Mouse (Mus musculus): ENCODE data around the gene Fsd1l. TPM values are rescaled to one million over a fixed set of nuclear protein-coding genes. Genes with fewer than 3 reads are reported as not detected.

Fsd1l gene
- polyA plus RNA-seq, 1 experiment from 2014 or later, result 12.4 TPM

- Histone ChIP-seq H3K36me3 (ENCODE audit: control insufficient read depth, insufficient read depth, low read length) (no peaks in the 10 kb centered on the region), H3K9ac (ENCODE audit: low read depth, low read length) (no peak overlapping the region), H3K27ac (ENCODE audit: low read length) (no peak overlapping the region), H3K4me2 (ENCODE audit: low read depth, low read length) (no peak overlapping the region), H3K9me3 (ENCODE audit: control insufficient read depth, low read length) (no peaks in the 10 kb centered on the region), H3K27me3 (replicated peaks; ENCODE audit: control insufficient read depth, insufficient read depth, low read length) (no peaks in the 10 kb centered on the region), H3K4me1 (ENCODE audit: control insufficient read depth, insufficient read depth, low read length) (peaks cover 6% of the 10 kb centered on the region; the same call in 1 of the 2 replicates), H3K4me3 (ENCODE audit: low read length) (no peak overlapping the region)
- whole genome bisulfite sequencing, result 91% methylated on average over 1 of the region's 1 CpGs
- no peak for ATAC-seq
Measured at GRCm38 (mm10) chr4:53623711-53624110, 7.6 kb upstream of the Fsd1l start.

- Histone ChIP-seq H3K4me2 (ENCODE audit: low read depth, low read length) (no peak overlapping the region), H3K27me3 (replicated peaks; ENCODE audit: control insufficient read depth, insufficient read depth, low read length) (no peaks in the 10 kb centered on the region), H3K4me3 (ENCODE audit: low read length) (no peak overlapping the region), H3K9ac (ENCODE audit: low read depth, low read length) (0 out of 2 replicates have a peak overlapping the region, but pooled peaks have one; percentile 14), H3K4me1 (ENCODE audit: control insufficient read depth, insufficient read depth, low read length) (peaks cover 10% of the 10 kb centered on the region; the same call in 1 of the 2 replicates), H3K36me3 (ENCODE audit: control insufficient read depth, insufficient read depth, low read length) (no peaks in the 10 kb centered on the region), H3K27ac (ENCODE audit: low read length) (no peak overlapping the region), H3K9me3 (ENCODE audit: control insufficient read depth, low read length) (no peaks in the 10 kb centered on the region)
- 49% methylated on average over 4 of the region's 4 CpGs for WGBS
- no peak for ATAC-seq
Measured at GRCm38 (mm10) chr4:53624816-53625215, 6.5 kb upstream of the Fsd1l start.

GRCm38 (mm10) chr4:53625263-53625662 lies 6.0 kb upstream of the Fsd1l start:
- no peak overlapping the region for H3K27ac ChIP-seq (ENCODE audit: low read length)
- peaks cover 10% of the 10 kb centered on the region; the same call in 1 of the 2 replicates for H3K4me1 ChIP-seq (ENCODE audit: control insufficient read depth, insufficient read depth, low read length)
- WGBS, result 71% methylated on average over 3 of the region's 3 CpGs
- no peak overlapping the region for H3K4me2 ChIP-seq (ENCODE audit: low read depth, low read length)
- H3K9ac ChIP-seq (ENCODE audit: low read depth, low read length), result 0 out of 2 replicates have a peak overlapping the region, but pooled peaks have one; percentile 14
- no peaks in the 10 kb centered on the region for H3K9me3 ChIP-seq (ENCODE audit: control insufficient read depth, low read length)
- H3K27me3 ChIP-seq (replicated peaks; ENCODE audit: control insufficient read depth, insufficient read depth, low read length), result no peaks in the 10 kb centered on the region
- H3K4me3 ChIP-seq (ENCODE audit: low read length), result no peak overlapping the region
- no peak for ATAC-seq
- no peaks in the 10 kb centered on the region for H3K36me3 ChIP-seq (ENCODE audit: control insufficient read depth, insufficient read depth, low read length)

GRCm38 (mm10) chr4:53628924-53629323 lies 2.3 kb upstream of the Fsd1l start:
- no peaks in the 10 kb centered on the region for H3K9me3 ChIP-seq (ENCODE audit: control insufficient read depth, low read length)
- H3K27me3 ChIP-seq (replicated peaks; ENCODE audit: control insufficient read depth, insufficient read depth, low read length), result no peaks in the 10 kb centered on the region
- no peaks in the 10 kb centered on the region for H3K36me3 ChIP-seq (ENCODE audit: control insufficient read depth, insufficient read depth, low read length)
- no peak overlapping the region for H3K27ac ChIP-seq (ENCODE audit: low read length)
- no peak overlapping the region for H3K9ac ChIP-seq (ENCODE audit: low read depth, low read length)
- 49% methylated on average over 4 of the region's 4 CpGs for WGBS
- peaks cover 14% of the 10 kb centered on the region for H3K4me1 ChIP-seq (ENCODE audit: control insufficient read depth, insufficient read depth, low read length)
- ATAC-seq, result no peak
- no peak overlapping the region for H3K4me3 ChIP-seq (ENCODE audit: low read length)
- H3K4me2 ChIP-seq (ENCODE audit: low read depth, low read length), result no peak overlapping the region

GRCm38 (mm10) chr4:53630963-53631315 lies 332 bp upstream of the Fsd1l start:
- peaks cover 10% of the 10 kb centered on the region for H3K4me1 ChIP-seq (ENCODE audit: control insufficient read depth, insufficient read depth, low read length)
- H3K9me3 ChIP-seq (ENCODE audit: control insufficient read depth, low read length), result no peaks in the 10 kb centered on the region
- WGBS, result 7% methylated on average over 12 of the region's 12 CpGs
- H3K4me2 ChIP-seq (ENCODE audit: low read depth, low read length), result peak overlapping the region; percentile 75
- H3K27me3 ChIP-seq (replicated peaks; ENCODE audit: control insufficient read depth, insufficient read depth, low read length), result no peaks in the 10 kb centered on the region
- peak; percentile 40 for ATAC-seq
- H3K36me3 ChIP-seq (ENCODE audit: control insufficient read depth, insufficient read depth, low read length), result no peaks in the 10 kb centered on the region
- peak overlapping the region; percentile 76 for H3K4me3 ChIP-seq (ENCODE audit: low read length)
- no peak overlapping the region; the same call in 1 of the 2 replicates for H3K27ac ChIP-seq (ENCODE audit: low read length)
- peak overlapping the region; percentile 85 for H3K9ac ChIP-seq (ENCODE audit: low read depth, low read length)

GRCm38 (mm10) chr4:53632011-53632349 lies 709 bp downstream of the Fsd1l start:
- peak overlapping the region; percentile 75 for H3K4me2 ChIP-seq (ENCODE audit: low read depth, low read length)
- H3K4me1 ChIP-seq (ENCODE audit: control insufficient read depth, insufficient read depth, low read length), result peaks cover 10% of the 10 kb centered on the region
- H3K4me3 ChIP-seq (ENCODE audit: low read length), result peak overlapping the region; percentile 76
- H3K27me3 ChIP-seq (replicated peaks; ENCODE audit: control insufficient read depth, insufficient read depth, low read length), result no peaks in the 10 kb centered on the region
- H3K9me3 ChIP-seq (ENCODE audit: control insufficient read depth, low read length), result no peaks in the 10 kb centered on the region
- no peaks in the 10 kb centered on the region for H3K36me3 ChIP-seq (ENCODE audit: control insufficient read depth, insufficient read depth, low read length)
- no peak for ATAC-seq
- 1% methylated on average over 5 of the region's 5 CpGs for WGBS
- H3K27ac ChIP-seq (ENCODE audit: low read length), result peak overlapping the region; percentile 53; the same call in 1 of the 2 replicates
- peak overlapping the region; percentile 85 for H3K9ac ChIP-seq (ENCODE audit: low read depth, low read length)

- Histone ChIP-seq H3K4me3 (ENCODE audit: low read length) (no peak overlapping the region), H3K4me2 (ENCODE audit: low read depth, low read length) (no peak overlapping the region), H3K36me3 (ENCODE audit: control insufficient read depth, insufficient read depth, low read length) (no peaks in the 10 kb centered on the region), H3K27ac (ENCODE audit: low read length) (no peak overlapping the region), H3K27me3 (replicated peaks; ENCODE audit: control insufficient read depth, insufficient read depth, low read length) (no peaks in the 10 kb centered on the region), H3K4me1 (ENCODE audit: control insufficient read depth, insufficient read depth, low read length) (peaks cover 7% of the 10 kb centered on the region), H3K9ac (ENCODE audit: low read depth, low read length) (no peak overlapping the region), H3K9me3 (ENCODE audit: control insufficient read depth, low read length) (no peaks in the 10 kb centered on the region)
- WGBS, result 89% methylated on average over 3 of the region's 3 CpGs
- ATAC-seq, result no peak
Measured at GRCm38 (mm10) chr4:53635336-53635735, 4.1 kb downstream of the Fsd1l start.

- H3K9ac ChIP-seq (ENCODE audit: low read depth, low read length), result no peak overlapping the region
- H3K4me3 ChIP-seq (ENCODE audit: low read length), result no peak overlapping the region
- H3K9me3 ChIP-seq (ENCODE audit: control insufficient read depth, low read length), result no peaks in the 10 kb centered on the region
- H3K4me2 ChIP-seq (ENCODE audit: low read depth, low read length), result no peak overlapping the region
- WGBS, result 66% methylated on average over 7 of the region's 7 CpGs
- H3K27ac ChIP-seq (ENCODE audit: low read length), result no peak overlapping the region
- H3K27me3 ChIP-seq (replicated peaks; ENCODE audit: control insufficient read depth, insufficient read depth, low read length), result no peaks in the 10 kb centered on the region
- ATAC-seq, result no peak
- 0 out of 2 replicates have a peak, but pooled peaks cover 3% of the 10 kb centered on the region for H3K36me3 ChIP-seq (ENCODE audit: control insufficient read depth, insufficient read depth, low read length)
- H3K4me1 ChIP-seq (ENCODE audit: control insufficient read depth, insufficient read depth, low read length), result peaks cover 7% of the 10 kb centered on the region
Measured at GRCm38 (mm10) chr4:53637269-53637909, 6.1 kb downstream of the Fsd1l start.

- ATAC-seq, result no peak
- Histone ChIP-seq H3K9me3 (ENCODE audit: control insufficient read depth, low read length) (no peaks in the 10 kb centered on the region), H3K4me2 (ENCODE audit: low read depth, low read length) (no peak overlapping the region), H3K27me3 (replicated peaks; ENCODE audit: control insufficient read depth, insufficient read depth, low read length) (no peaks in the 10 kb centered on the region), H3K4me3 (ENCODE audit: low read length) (no peak overlapping the region), H3K9ac (ENCODE audit: low read depth, low read length) (no peak overlapping the region), H3K4me1 (ENCODE audit: control insufficient read depth, insufficient read depth, low read length) (peaks cover 2% of the 10 kb centered on the region), H3K27ac (ENCODE audit: low read length) (no peak overlapping the region), H3K36me3 (ENCODE audit: control insufficient read depth, insufficient read depth, low read length) (0 out of 2 replicates have a peak, but pooled peaks cover 3% of the 10 kb centered on the region)
- 79% methylated on average over 7 of the region's 7 CpGs for WGBS
Measured at GRCm38 (mm10) chr4:53638549-53639123, 7.4 kb downstream of the Fsd1l start.
